Mouse (Mus musculus) liver, embryonic 11.5 days (tissue): ENCODE results near the gene Astn2. TPM values are rescaled to one million over a fixed set of nuclear protein-coding genes. Genes with fewer than 3 reads are reported as not detected.

ENCODE experiments used
- ATAC-seq: fragments of 200-750 bp; cut with Nextera tagmentation; replicated peaks from 2 replicates; pipeline ENCODE4 v1.8.0; 2017; ENCODE audit warnings: moderate number of reproducible peaks, mild to moderate bottlenecking, moderate TSS enrichment, moderate library complexity; ENCODE audit not compliant: low FRiP score
- DNase-seq: peaks from one replicate; pipeline ENCODE4 v3.0.0-alpha.2; 2017; ENCODE audit warnings: low spot score
- H3K27ac ChIP-seq: fragments of 300-500 bp; sonication (generic); 2 replicates; pipeline ENCODE4 v1.5.1; 2014; ENCODE audit warnings: mild to moderate bottlenecking, low read depth, low read length, control low read depth
- H3K27me3 ChIP-seq: fragments of 300-500 bp; sonication (generic); replicated peaks from 2 replicates; pipeline ENCODE4 v1.6.1; 2014; ENCODE audit warnings: low read length, mixed read lengths; ENCODE audit not compliant: control insufficient read depth, insufficient read depth
- H3K36me3 ChIP-seq: fragments of 300-500 bp; sonication (generic); 2 replicates; pipeline ENCODE4 v1.6.1; 2014; ENCODE audit warnings: mild to moderate bottlenecking, low read length, moderate library complexity, mixed read lengths; ENCODE audit not compliant: control insufficient read depth, insufficient read depth
- H3K4me1 ChIP-seq: fragments of 300-500 bp; sonication (generic); replicated peaks from 2 replicates; pipeline ENCODE4 v1.6.1; 2014; ENCODE audit warnings: low read length, mixed read lengths; ENCODE audit not compliant: control insufficient read depth, insufficient read depth
- H3K4me2 ChIP-seq: fragments of 300-500 bp; sonication (generic); 2 replicates; pipeline ENCODE4 v1.6.1; 2014; ENCODE audit warnings: mild to moderate bottlenecking, control low read depth, moderate library complexity
- H3K4me3 ChIP-seq: fragments of 300-500 bp; sonication (generic); 2 replicates; pipeline ENCODE4 v1.5.1; 2014; ENCODE audit warnings: low read depth, low read length, control low read depth
- H3K9ac ChIP-seq: fragments of 300-500 bp; sonication (generic); 2 replicates; pipeline ENCODE4 v1.6.1; 2014; ENCODE audit warnings: low read depth, low read length, control low read depth
- H3K9me3 ChIP-seq: fragments of 300-500 bp; sonication (generic); 2 replicates; pipeline ENCODE4 v1.6.1; 2016; ENCODE audit warnings: low read length, inconsistent platforms, mixed read lengths; ENCODE audit not compliant: control insufficient read depth
- WGBS: fragments of 180-500 bp; shearing (Covaris S2); extraction: QIAGEN DNeasy Blood & Tissue Kit; methylation state at CpG from one replicate; pipeline ENCODE4 v1.1.7; 2014; 5-methylcytosine and 5-hydroxymethylcytosine counted together
- polyA plus RNA-seq: library from polyadenylated mRNA; unstranded; fragments of >200 nt; fragmentation: Nextera tagmentation; extraction: Ambion mirVana; gene quantifications from 2 replicates; pipeline ENCODE4 v1.2.1, GENCODE M21; 2014

The Astn2 gene
- polyA plus RNA-seq, 1 experiment from 2014 or later, result 0.05 TPM

GRCm38 (mm10) chr4:66285034-66285433, 119.4 kb downstream of the Astn2 start:
- no peak for DNase-seq
- Histone ChIP-seq H3K4me2 (no peak overlapping the region), H3K27ac (no peak overlapping the region), H3K9me3 (no peaks in the 10 kb centered on the region), H3K4me1 (no peaks in the 10 kb centered on the region), H3K9ac (no peak overlapping the region), H3K36me3 (no peaks in the 10 kb centered on the region), H3K27me3 (no peaks in the 10 kb centered on the region), H3K4me3 (no peak overlapping the region)
- ATAC-seq, result no peak

- no peaks in the 10 kb centered on the region for H3K9me3 ChIP-seq
- H3K4me1 ChIP-seq, result no peaks in the 10 kb centered on the region
- no peaks in the 10 kb centered on the region for H3K27me3 ChIP-seq
- DNase-seq (no peak), ATAC-seq (no peak)
- WGBS, result 64% methylated on average over 4 of the region's 4 CpGs
- H3K4me2 ChIP-seq, result no peak overlapping the region
- H3K9ac ChIP-seq, result no peak overlapping the region
- no peak overlapping the region for H3K27ac ChIP-seq
- no peak overlapping the region for H3K4me3 ChIP-seq
- no peaks in the 10 kb centered on the region for H3K36me3 ChIP-seq
These were observed 128.3 kb downstream of the Astn2 start for GRCm38 (mm10) chr4:66276096-66276495.

- 79% methylated on average over 6 of the region's 6 CpGs for WGBS
- Histone ChIP-seq H3K9ac (no peak overlapping the region), H3K4me1 (no peaks in the 10 kb centered on the region), H3K4me3 (no peak overlapping the region), H3K27me3 (no peaks in the 10 kb centered on the region), H3K9me3 (no peaks in the 10 kb centered on the region), H3K36me3 (no peaks in the 10 kb centered on the region), H3K27ac (no peak overlapping the region), H3K4me2 (no peak overlapping the region)
- no peak for DNase-seq
- ATAC-seq, result no peak
These were observed 132.8 kb downstream of the Astn2 start for GRCm38 (mm10) chr4:66271550-66272117.

- no peak for ATAC-seq
- H3K4me3 ChIP-seq, result no peak overlapping the region
These were observed 140.4 kb downstream of the Astn2 start for GRCm38 (mm10) chr4:66264031-66264430.

GRCm38 (mm10) chr4:66261276-66261675, 143.1 kb downstream of the Astn2 start:
- 91% methylated on average over 3 of the region's 3 CpGs for WGBS
- no peak overlapping the region for H3K4me3 ChIP-seq
- ATAC-seq (no peak), DNase-seq (no peak)
- no peaks in the 10 kb centered on the region for H3K9me3 ChIP-seq
- H3K4me1 ChIP-seq, result no peaks in the 10 kb centered on the region
- no peak overlapping the region for H3K4me2 ChIP-seq
- no peaks in the 10 kb centered on the region for H3K36me3 ChIP-seq
- H3K27me3 ChIP-seq, result no peaks in the 10 kb centered on the region
- H3K9ac ChIP-seq, result no peak overlapping the region
- no peak overlapping the region for H3K27ac ChIP-seq

More at GRCm38 (mm10) chr4:66264031-66264430, 140.4 kb downstream of the Astn2 start:
- H3K27me3 ChIP-seq, result no peaks in the 10 kb centered on the region
- H3K9me3 ChIP-seq, result no peaks in the 10 kb centered on the region
- H3K36me3 ChIP-seq, result no peaks in the 10 kb centered on the region
- WGBS, result 82% methylated on average over 4 of the region's 4 CpGs
- no peak overlapping the region for H3K27ac ChIP-seq
- no peak overlapping the region for H3K4me2 ChIP-seq
- H3K9ac ChIP-seq, result no peak overlapping the region
- no peaks in the 10 kb centered on the region for H3K4me1 ChIP-seq
- no peak for DNase-seq

- H3K36me3 ChIP-seq, result no peaks in the 10 kb centered on the region
- no peak overlapping the region for H3K4me3 ChIP-seq
- no peaks in the 10 kb centered on the region for H3K4me1 ChIP-seq
- H3K4me2 ChIP-seq, result no peak overlapping the region
- no peak for DNase-seq
- H3K27me3 ChIP-seq, result no peaks in the 10 kb centered on the region
- no peaks in the 10 kb centered on the region for H3K9me3 ChIP-seq
- no peak overlapping the region for H3K27ac ChIP-seq
- WGBS, result 72% methylated on average over 2 of the region's 2 CpGs
- ATAC-seq, result no peak
- H3K9ac ChIP-seq, result no peak overlapping the region
These were observed 145.5 kb downstream of the Astn2 start for GRCm38 (mm10) chr4:66258905-66259304.

- no peaks in the 10 kb centered on the region for H3K9me3 ChIP-seq
- H3K27me3 ChIP-seq, result no peaks in the 10 kb centered on the region
- DNase-seq (no peak), ATAC-seq (no peak)
- H3K27ac ChIP-seq, result no peak overlapping the region
- no peak overlapping the region for H3K4me2 ChIP-seq
- WGBS, result 81% methylated on average over 4 of the region's 4 CpGs
- no peak overlapping the region for H3K4me3 ChIP-seq
- no peak overlapping the region for H3K9ac ChIP-seq
- H3K36me3 ChIP-seq, result no peaks in the 10 kb centered on the region
- H3K4me1 ChIP-seq, result no peaks in the 10 kb centered on the region
These were observed 149.5 kb downstream of the Astn2 start for GRCm38 (mm10) chr4:66254695-66255492.

- H3K27ac ChIP-seq, result no peak overlapping the region
- ATAC-seq, result no peak
- H3K4me1 ChIP-seq, result no peaks in the 10 kb centered on the region
- no peak overlapping the region for H3K4me2 ChIP-seq
- no peaks in the 10 kb centered on the region for H3K36me3 ChIP-seq
- no peaks in the 10 kb centered on the region for H3K27me3 ChIP-seq
- no peak overlapping the region for H3K4me3 ChIP-seq
- 68% methylated on average over 8 of the region's 8 CpGs for WGBS
- no peak for DNase-seq
- H3K9me3 ChIP-seq, result no peaks in the 10 kb centered on the region
- no peak overlapping the region for H3K9ac ChIP-seq
These were observed 155.9 kb downstream of the Astn2 start for GRCm38 (mm10) chr4:66248521-66248920.

- H3K4me1 ChIP-seq, result no peaks in the 10 kb centered on the region
- H3K9ac ChIP-seq, result no peak overlapping the region
- H3K36me3 ChIP-seq, result no peaks in the 10 kb centered on the region
- no peaks in the 10 kb centered on the region for H3K27me3 ChIP-seq
- no peak overlapping the region for H3K27ac ChIP-seq
- DNase-seq, result no peak
- H3K4me2 ChIP-seq, result no peak overlapping the region
- no peak for ATAC-seq
- H3K9me3 ChIP-seq, result no peaks in the 10 kb centered on the region
- no peak overlapping the region for H3K4me3 ChIP-seq
These were observed 161.7 kb downstream of the Astn2 start for GRCm38 (mm10) chr4:66242683-66243082.
